Mouse (Mus musculus) c-Kit-positive CD71-positive TER-119-negative erythroid progenitor cells, embryonic 14.5 days (primary cell): ENCODE results near the gene Pld2.
"Not testable (repeated sequence)": the region's sequence is repeated elsewhere in the genome, so short reads cannot be mapped to it uniquely, and the experiment has no call there.

Experiments
- DNase-seq: peaks from one replicate; pipeline ENCODE4 v3.0.0-alpha.2; 2013; ENCODE audit warnings: low read depth

Gene Pld2

GRCm38 (mm10) chr11:70525726-70526125, 14.1 kb upstream of the Pld2 start:
- no peak for DNase-seq

- no peak for DNase-seq
These were observed 13.7 kb upstream of the Pld2 start for GRCm38 (mm10) chr11:70526211-70526610.

GRCm38 (mm10) chr11:70528610-70529009, 11.3 kb upstream of the Pld2 start:
- DNase-seq, result no peak

GRCm38 (mm10) chr11:70531065-70531464, 8.8 kb upstream of the Pld2 start:
- not testable (repeated sequence) for DNase-seq

GRCm38 (mm10) chr11:70532839-70533238, 7.0 kb upstream of the Pld2 start, which contains the start of gene Gm40193:
Gene Gm40193 (minus strand): TSS chr11:70532939.
- no peak for DNase-seq

GRCm38 (mm10) chr11:70539423-70539822, 441 bp upstream of the Pld2 start:
- DNase-seq, result no peak

GRCm38 (mm10) chr11:70540928-70541327, 1.1 kb downstream of the Pld2 start:
- DNase-seq, result no peak

- DNase-seq, result no peak
These were observed 1.6 kb downstream of the Pld2 start for GRCm38 (mm10) chr11:70541415-70541814.

GRCm38 (mm10) chr11:70544496-70544895, 4.6 kb downstream of the Pld2 start:
- DNase-seq, result no peak

- DNase-seq, result no peak
These were observed 11.7 kb downstream of the Pld2 start for GRCm38 (mm10) chr11:70551526-70551925.

- no peak for DNase-seq
These were observed 14.1 kb downstream of the Pld2 start for GRCm38 (mm10) chr11:70553940-70554339.

GRCm38 (mm10) chr11:70557545-70557944, 17.7 kb downstream of the Pld2 start:
- no peak for DNase-seq

GRCm38 (mm10) chr11:70561937-70562286, 22.0 kb downstream of the Pld2 start:
- no peak for DNase-seq

GRCm38 (mm10) chr11:70562287-70562994, 22.6 kb downstream of the Pld2 start, which contains the start of gene Mink1:
Gene Mink1 (plus strand): TSS chr11:70562881.
- DNase-seq, result no peak

- DNase-seq, result no peak
These were observed 23.2 kb downstream of the Pld2 start for GRCm38 (mm10) chr11:70562995-70563469.

GRCm38 (mm10) chr11:70563470-70564275, 23.8 kb downstream of the Pld2 start:
- no peak for DNase-seq

- no peak for DNase-seq
These were observed 24.5 kb downstream of the Pld2 start for GRCm38 (mm10) chr11:70564276-70564873.

- no peak for DNase-seq
These were observed 26.7 kb downstream of the Pld2 start for GRCm38 (mm10) chr11:70566586-70566985.

- not testable (repeated sequence) for DNase-seq
These were observed 30.8 kb downstream of the Pld2 start for GRCm38 (mm10) chr11:70570614-70571013.

GRCm38 (mm10) chr11:70571641-70572040, 31.8 kb downstream of the Pld2 start:
- DNase-seq, result no peak

GRCm38 (mm10) chr11:70572348-70572902, 32.6 kb downstream of the Pld2 start:
- DNase-seq, result no peak

GRCm38 (mm10) chr11:70573872-70574271, 34.0 kb downstream of the Pld2 start:
- no peak for DNase-seq
